Mouse (Mus musculus) heart, adult 18-20 months (tissue): ENCODE data around the gene Wdr46. TPM values are rescaled to one million over a fixed set of nuclear protein-coding genes. Genes with fewer than 3 reads are reported as not detected.
A peak's percentile ranks its signal among the peaks of the same experiment; 100 is the strongest.

Experiments
- DNase-seq, 2 experiments: peaks; one replicate each; pipeline ENCODE4 v3.0.0; 2021 to 2022; ENCODE audit warnings: mixed read lengths in 1 of 2
- total RNA-seq, 2 experiments: library from RNA; stranded (reverse); gene quantifications; 2 replicates each; pipeline ENCODE4 v1.2.3; 2021

The Wdr46 gene
- total RNA-seq, 2 experiments from 2014 or later = 10.3 to 10.9 TPM

DNA sequence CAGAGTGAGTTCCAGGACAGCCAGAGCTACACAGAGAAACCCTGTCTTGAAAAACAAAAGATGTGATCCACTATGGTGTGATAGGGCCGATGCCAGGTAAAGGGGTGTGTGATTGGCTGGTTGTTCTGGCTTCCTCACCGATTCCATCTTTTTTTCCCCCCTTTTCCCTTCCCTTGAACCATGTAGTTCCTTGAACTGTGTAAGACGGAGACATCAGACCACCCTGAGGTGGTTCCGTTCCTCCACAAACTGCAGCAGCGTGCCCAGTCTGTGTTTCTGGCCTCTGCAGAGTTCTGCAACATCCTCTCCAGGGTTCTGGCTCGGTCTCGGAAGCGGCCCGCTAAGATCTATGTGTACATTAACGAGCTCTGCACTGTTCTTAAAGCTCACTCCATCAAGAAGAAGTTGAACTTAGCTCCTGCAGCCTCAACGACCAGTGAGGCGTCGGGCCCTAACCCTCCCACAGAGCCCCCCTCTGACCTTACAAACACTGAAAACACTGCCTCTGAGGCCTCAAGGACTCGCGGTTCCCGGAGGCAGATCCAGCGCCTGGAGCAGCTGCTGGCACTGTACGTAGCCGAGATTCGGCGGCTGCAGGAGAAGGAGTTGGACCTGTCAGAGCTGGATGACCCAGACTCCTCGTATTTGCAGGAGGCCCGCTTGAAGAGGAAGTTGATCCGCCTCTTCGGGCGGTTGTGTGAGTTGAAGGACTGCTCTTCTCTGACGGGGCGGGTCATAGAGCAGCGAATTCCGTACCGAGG is 29.2 kb upstream of the Wdr46 start:
- no peak for DNase-seq

- DNase-seq = no peak
These were observed 28.5 kb upstream of the Wdr46 start for GRCm38 (mm10) chr17:33911813-33912414.

DNA sequence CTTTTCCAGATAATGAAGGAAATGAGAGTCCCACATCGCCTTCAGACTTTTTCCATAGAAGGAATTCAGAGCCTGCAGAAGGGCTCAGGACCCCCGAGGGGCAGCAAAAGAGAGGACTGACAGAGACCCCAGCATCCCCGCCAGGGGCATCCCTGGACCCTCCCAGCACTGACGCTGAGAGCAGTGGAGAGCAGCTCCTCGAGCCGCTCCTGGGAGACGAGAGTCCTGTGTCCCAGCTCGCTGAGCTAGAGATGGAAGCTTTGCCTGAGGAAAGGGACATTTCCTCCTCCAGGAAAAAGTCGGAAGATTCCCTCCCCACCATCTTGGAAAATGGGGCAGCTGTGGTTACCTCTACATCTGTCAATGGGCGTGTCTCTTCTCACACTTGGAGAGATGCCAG is 27.2 kb upstream of the Wdr46 start:
- DNase-seq = no peak

DNA sequence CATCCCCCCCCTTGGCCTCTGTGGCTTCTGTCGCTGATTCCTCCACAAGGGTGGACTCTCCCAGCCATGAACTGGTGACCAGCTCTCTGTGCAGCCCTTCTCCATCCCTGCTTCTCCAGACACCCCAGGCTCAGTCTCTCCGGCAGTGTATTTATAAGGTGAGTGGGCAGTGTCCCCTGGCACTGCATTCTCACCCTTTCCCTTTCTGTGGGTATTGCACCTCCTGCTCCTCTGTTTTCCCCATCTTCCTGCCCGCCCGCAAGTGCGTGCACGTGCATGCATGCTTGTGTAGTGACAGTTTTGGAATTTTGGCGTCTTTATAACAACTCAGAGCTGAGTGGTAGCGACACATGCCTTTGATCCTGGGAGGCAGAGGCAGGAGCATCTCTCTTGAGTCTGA is 26.6 kb upstream of the Wdr46 start:
- no peak for DNase-seq

DNA sequence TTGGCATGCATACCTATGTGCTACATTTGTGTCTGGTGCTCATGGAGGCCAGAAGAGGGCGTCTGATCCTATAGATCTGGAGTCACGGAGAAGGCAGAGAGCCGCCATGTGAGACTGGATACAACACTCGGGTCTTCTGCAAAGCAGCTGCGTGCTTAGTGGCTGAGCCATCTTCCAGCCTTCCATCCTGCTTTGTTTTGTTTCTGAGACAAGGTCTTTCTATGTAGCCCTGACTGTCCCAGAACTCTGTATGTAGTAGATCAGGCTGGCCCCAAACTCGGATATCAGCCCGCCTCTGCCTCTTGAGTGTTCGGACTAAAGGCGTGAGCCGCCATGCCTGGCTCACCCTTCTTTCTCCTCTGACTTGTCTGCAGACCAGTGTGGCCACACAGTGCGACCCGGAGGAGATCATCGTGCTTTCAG is 25.5 kb upstream of the Wdr46 start:
- DNase-seq = no peak

GRCm38 (mm10) chr17:33915671-33916250 is 24.7 kb upstream of the Wdr46 start, which contains the start of the genes Tapbp and Zbtb22:
Tapbp (plus strand) TSS chr17:33915899.
Zbtb22 (plus strand) TSS chr17:33915904.
- DNase-seq = peak; percentile 97 to 98

DNA sequence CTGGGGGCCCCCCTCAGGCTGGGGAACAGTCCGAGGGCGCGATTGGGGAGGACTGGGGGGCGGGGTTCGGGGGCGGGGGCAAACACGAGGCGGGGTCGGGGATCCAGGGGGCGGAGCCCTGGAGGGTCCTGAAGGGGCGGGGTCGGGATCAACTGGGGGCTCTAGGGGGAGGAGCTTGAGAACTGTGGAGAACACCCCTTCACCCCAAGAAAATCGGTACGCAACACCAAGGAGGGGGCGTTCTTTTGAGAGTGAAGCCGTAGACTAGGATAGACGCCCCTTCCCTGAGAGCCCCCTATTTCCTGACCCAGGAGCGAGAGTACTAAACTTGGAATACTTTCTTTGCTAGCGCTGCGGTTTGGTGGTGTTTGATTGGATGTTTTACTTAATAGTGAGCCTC is 24.2 kb upstream of the Wdr46 start:
- peak in 1 of 2 experiments; percentile 75 for DNase-seq

DNA sequence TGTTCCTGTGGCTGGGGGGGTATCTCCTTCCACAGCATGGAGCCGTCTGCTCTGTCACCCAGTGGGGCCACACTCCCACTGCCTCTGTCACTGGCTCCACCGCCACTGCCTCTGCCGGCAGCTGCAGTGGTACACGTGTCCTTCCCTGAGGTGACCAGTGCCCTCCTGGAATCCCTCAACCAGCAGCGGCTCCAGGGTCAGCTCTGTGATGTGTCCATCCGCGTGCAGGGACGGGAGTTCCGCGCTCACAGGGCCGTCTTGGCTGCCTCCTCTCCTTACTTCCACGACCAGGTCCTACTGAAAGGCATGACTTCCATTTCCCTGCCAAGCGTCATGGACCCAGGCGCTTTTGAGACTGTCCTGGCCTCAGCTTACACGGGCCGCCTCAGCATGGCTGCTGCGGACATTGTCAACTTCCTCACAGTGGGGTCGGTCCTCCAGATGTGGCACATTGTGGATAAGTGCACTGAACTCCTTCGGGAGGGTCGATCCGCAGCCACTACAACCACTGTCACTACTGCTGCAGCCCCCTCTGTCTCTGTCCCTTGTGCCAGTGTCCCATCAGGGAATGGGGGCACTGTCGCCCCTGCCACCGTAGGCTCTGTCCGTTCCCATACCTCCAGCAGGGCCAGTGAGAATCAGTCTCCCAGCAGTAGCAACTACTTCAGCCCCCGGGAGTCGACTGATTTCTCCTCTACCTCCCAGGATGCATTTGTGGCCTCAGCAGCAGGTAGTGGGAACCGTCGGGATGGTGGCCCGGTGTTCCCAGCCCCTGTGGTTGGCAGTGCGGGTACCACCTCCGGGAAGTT is 23.4 kb upstream of the Wdr46 start:
- no peak for DNase-seq

- DNase-seq = no peak
These were observed 22.7 kb upstream of the Wdr46 start for GRCm38 (mm10) chr17:33917656-33918292.

GRCm38 (mm10) chr17:33918293-33919203 is 21.9 kb upstream of the Wdr46 start:
- DNase-seq = peak; percentile 58 to 77

DNA sequence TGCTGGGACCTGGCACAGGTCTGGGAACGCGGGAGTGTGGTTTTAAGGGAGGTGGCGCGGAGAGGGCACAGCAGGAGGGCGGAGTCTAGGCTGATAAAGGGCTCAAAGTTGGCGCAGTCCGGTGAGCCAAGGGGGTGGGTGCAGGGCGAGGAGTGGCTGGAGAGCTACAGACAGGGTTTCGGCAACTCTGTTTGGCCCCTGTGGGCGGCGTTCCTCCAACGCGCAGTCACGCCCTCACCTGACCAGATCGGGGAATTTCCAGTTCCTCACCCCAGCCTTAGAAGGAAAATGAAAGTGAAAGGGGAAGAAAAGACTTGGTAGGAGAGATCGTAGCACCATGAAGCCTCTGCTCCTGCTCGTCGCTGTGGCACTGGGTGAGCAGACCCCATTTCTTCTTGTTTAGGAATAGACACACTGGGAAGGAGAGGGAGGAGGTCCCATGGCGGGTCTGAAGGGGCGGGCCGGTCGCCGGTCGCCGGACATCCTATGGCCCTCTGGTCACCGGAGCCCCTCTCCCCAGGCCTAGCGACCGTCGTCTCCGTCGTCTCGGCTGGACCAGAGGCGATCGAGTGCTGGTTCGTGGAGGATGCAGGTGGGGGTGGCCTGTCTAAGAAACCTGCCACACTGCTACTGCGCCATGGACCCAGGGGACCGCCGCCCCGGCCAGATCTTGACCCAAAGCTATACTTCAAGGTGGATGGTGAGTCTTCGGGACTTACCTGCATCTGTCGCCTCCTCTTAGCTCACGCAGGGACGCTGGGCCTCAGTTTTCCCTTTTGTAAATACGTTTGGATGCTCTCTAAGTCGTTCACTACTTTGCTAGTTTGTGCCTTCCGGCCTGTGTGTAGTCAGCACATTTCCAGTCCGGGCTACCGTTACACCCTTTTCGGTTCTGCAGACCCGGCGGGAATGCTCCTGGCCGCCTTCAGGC is 20.8 kb upstream of the Wdr46 start:
- peak; percentile 87 to 93 for DNase-seq

GRCm38 (mm10) chr17:33920282-33921097 is 20.0 kb upstream of the Wdr46 start:
- DNase-seq = peak; percentile 86 to 92

DNA sequence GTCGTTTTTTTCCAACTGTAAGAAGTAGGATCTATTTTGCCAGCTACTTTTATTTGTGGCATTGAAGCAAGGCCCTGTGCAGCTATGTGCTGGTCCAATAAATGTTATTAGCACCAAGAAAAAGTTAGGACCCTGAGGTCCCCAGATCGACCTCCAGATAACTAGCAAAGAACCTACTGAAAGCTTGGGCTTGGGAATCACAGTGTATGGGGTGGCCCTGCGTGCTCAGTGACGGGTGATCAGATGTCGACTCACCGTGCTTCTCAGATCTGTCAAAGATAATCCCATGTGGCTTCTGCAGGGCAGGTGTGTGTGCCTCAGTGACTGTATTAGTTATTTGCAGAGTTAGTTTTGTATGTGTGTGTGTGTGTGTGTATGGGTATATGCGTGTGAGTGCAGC is 19.1 kb upstream of the Wdr46 start:
- DNase-seq = no peak

GRCm38 (mm10) chr17:33924577-33925283 is 15.7 kb upstream of the Wdr46 start:
- DNase-seq = peak in 1 of 2 experiments; percentile 44

DNA sequence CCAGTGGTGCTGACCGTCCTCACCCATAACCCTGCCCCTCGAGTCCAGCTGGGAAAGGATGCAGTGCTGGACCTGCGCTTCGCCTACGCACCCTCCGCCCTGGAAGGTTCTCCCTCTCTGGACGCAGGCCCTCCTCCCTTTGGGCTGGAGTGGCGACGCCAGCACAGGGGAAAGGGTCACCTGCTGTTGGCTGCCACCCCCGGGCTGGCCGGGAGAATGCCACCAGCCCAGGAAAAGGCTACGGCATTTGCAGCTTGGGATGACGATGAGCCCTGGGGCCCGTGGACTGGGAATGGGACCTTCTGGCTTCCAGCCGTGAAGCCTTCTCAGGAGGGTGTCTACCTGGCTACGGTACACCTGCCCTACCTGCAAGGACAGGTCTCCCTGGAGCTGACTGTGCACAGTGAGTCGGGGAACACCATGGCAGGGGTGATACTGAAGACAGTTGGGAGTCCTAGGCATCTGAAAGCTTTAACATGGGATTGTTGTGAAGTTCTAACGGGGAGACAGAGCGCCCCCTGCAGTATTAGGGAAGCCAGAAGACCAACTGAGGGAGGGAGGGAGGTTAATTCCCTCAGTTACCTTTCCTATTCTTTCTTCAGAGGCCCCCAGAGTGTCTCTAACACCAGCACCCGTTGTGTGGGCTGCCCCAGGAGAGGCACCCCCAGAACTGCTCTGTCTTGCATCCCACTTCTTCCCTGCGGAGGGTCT is 14.9 kb upstream of the Wdr46 start:
- DNase-seq = no peak

GRCm38 (mm10) chr17:33926207-33926932 is 14.1 kb upstream of the Wdr46 start:
- no peak for DNase-seq
